Mouse (Mus musculus): ENCODE data around the gene Nmral1. TPM values are rescaled to one million over a fixed set of nuclear protein-coding genes. Genes with fewer than 3 reads are reported as not detected.

The Nmral1 gene
- total RNA-seq (2014; fragmentation: Nextera tagmentation), result 72.1 and 80.1 TPM in 2 replicates
- 81.5 and 95.5 TPM in 2 replicates for total RNA-seq (2017)

GRCm38 (mm10) chr16:4718753-4719518 is at the start of gene Nmral1:
Gene Nmral1, minus strand, starts transcription at chr16:4719356.
- peak; percentile 89 for ATAC-seq (replicated peaks; ENCODE audit: low FRiP score, low TSS enrichment, poor library complexity, severe bottlenecking)

GRCm38 (mm10) chr16:4768719-4769118 is 49.6 kb upstream of the Nmral1 start:
- ATAC-seq (replicated peaks; ENCODE audit: low FRiP score, low TSS enrichment, poor library complexity, severe bottlenecking), result no peak

GRCm38 (mm10) chr16:4767012-4767790 is 48.0 kb upstream of the Nmral1 start:
- ATAC-seq (replicated peaks; ENCODE audit: low FRiP score, low TSS enrichment, poor library complexity, severe bottlenecking), result no peak

- ATAC-seq (replicated peaks; ENCODE audit: low FRiP score, low TSS enrichment, poor library complexity, severe bottlenecking), result no peak
Measured at GRCm38 (mm10) chr16:4765852-4766251, 46.7 kb upstream of the Nmral1 start.

- ATAC-seq (replicated peaks; ENCODE audit: low FRiP score, low TSS enrichment, poor library complexity, severe bottlenecking), result peak; percentile 85
Measured at GRCm38 (mm10) chr16:4763276-4763675, 44.1 kb upstream of the Nmral1 start.

GRCm38 (mm10) chr16:4762437-4762836 is 43.3 kb upstream of the Nmral1 start:
- no peak for ATAC-seq (replicated peaks; ENCODE audit: low FRiP score, low TSS enrichment, poor library complexity, severe bottlenecking)

GRCm38 (mm10) chr16:4756660-4757335 is 37.6 kb upstream of the Nmral1 start:
- peak; percentile 71; the same call in 1 of the 2 replicates for ATAC-seq (replicated peaks; ENCODE audit: low FRiP score, low TSS enrichment, poor library complexity, severe bottlenecking)

GRCm38 (mm10) chr16:4754045-4754444 is 34.9 kb upstream of the Nmral1 start:
- no peak for ATAC-seq (replicated peaks; ENCODE audit: low FRiP score, low TSS enrichment, poor library complexity, severe bottlenecking)

GRCm38 (mm10) chr16:4752155-4752554 is 33.0 kb upstream of the Nmral1 start:
- ATAC-seq (replicated peaks; ENCODE audit: low FRiP score, low TSS enrichment, poor library complexity, severe bottlenecking), result no peak

- no peak for ATAC-seq (replicated peaks; ENCODE audit: low FRiP score, low TSS enrichment, poor library complexity, severe bottlenecking)
Measured at GRCm38 (mm10) chr16:4742186-4742585, 23.0 kb upstream of the Nmral1 start.

GRCm38 (mm10) chr16:4739994-4740393 is 20.8 kb upstream of the Nmral1 start:
- ATAC-seq (replicated peaks; ENCODE audit: low FRiP score, low TSS enrichment, poor library complexity, severe bottlenecking), result no peak

GRCm38 (mm10) chr16:4736262-4736661 is 17.1 kb upstream of the Nmral1 start:
- ATAC-seq (replicated peaks; ENCODE audit: low FRiP score, low TSS enrichment, poor library complexity, severe bottlenecking), result no peak

GRCm38 (mm10) chr16:4730776-4731358 is 11.7 kb upstream of the Nmral1 start:
- no peak for ATAC-seq (replicated peaks; ENCODE audit: low FRiP score, low TSS enrichment, poor library complexity, severe bottlenecking)

GRCm38 (mm10) chr16:4727963-4728362 is 8.8 kb upstream of the Nmral1 start:
- ATAC-seq (replicated peaks; ENCODE audit: low FRiP score, low TSS enrichment, poor library complexity, severe bottlenecking), result no peak

GRCm38 (mm10) chr16:4727526-4727925 is 8.4 kb upstream of the Nmral1 start:
- no peak for ATAC-seq (replicated peaks; ENCODE audit: low FRiP score, low TSS enrichment, poor library complexity, severe bottlenecking)

GRCm38 (mm10) chr16:4726528-4727128 is 7.5 kb upstream of the Nmral1 start:
- peak; percentile 56 for ATAC-seq (replicated peaks; ENCODE audit: low FRiP score, low TSS enrichment, poor library complexity, severe bottlenecking)

GRCm38 (mm10) chr16:4725780-4726527 is 6.8 kb upstream of the Nmral1 start, which contains the start of gene Hmox2:
Gene Hmox2, plus strand, starts transcription at chr16:4726361.
- peak; percentile 97 for ATAC-seq (replicated peaks; ENCODE audit: low FRiP score, low TSS enrichment, poor library complexity, severe bottlenecking)

GRCm38 (mm10) chr16:4725266-4725665 is 6.1 kb upstream of the Nmral1 start:
- ATAC-seq (replicated peaks; ENCODE audit: low FRiP score, low TSS enrichment, poor library complexity, severe bottlenecking), result no peak

GRCm38 (mm10) chr16:4722915-4723209 is 3.7 kb upstream of the Nmral1 start:
- ATAC-seq (replicated peaks; ENCODE audit: low FRiP score, low TSS enrichment, poor library complexity, severe bottlenecking), result no peak

Data from megakaryocyte-erythroid progenitor cell, adult 5-6 weeks (primary cell).